Mouse (Mus musculus) activated CD4-positive, CD25-positive, alpha-beta regulatory T cell, adult 4 months (primary cell): ENCODE measurements around the gene Gm8909. TPM values are rescaled to one million over a fixed set of nuclear protein-coding genes. Genes with fewer than 3 reads are reported as not detected.
"Not testable (repeated sequence)": the region's sequence is repeated elsewhere in the genome, so short reads cannot be mapped to it uniquely, and the experiment has no call there.

Experiments used
- ATAC-seq: one replicate; pipeline ENCODE4 v1.8.0; 2017
- polyA plus RNA-seq, 2 experiments: library from polyadenylated mRNA; unstranded; fragments of 100-300 nt; shearing (Covaris generic); gene quantifications; one replicate each; pipeline ENCODE4 v1.2.1; 2017

Gm8909 gene
- polyA plus RNA-seq, result 1 to 10 TPM; 1.3 to 5.2 TPM

DNA sequence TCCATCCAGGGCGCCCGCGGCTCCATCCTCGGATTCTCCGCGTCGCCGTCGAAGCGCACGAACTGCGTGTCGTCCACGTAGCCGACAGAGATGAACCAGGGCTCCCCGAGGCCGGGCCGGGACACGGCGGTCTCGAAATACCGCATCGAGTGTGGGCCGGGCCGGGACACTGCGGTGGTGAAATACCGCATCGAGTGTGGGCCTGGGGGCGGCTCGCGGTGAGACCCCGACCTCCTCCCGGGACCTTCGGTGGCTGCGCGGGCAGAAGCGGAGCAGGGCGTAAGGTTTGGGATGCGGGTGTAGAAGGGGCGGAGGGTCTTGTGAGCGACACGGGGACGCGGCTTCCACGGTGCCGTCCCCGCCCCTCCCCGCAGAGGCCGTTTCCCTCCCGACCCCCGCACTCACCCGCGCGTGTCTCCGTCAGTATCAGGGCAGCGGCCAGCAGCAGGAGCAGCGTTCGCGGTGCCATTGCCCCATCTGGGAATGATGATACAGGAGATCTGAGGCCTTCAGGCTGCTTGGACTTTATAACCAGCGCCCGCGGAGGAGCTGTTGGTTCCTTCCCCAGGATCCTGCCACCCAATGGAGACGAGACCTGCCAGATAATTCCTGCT lies at the start of gene Gm8909:
Gene Gm8909, minus strand, starts transcription at position 499 of the 614 bp plus-strand sequence.
- ATAC-seq, result no peak

- no peak for ATAC-seq
Measured at GRCm38 (mm10) chr17:36215586-36215985, 47.2 kb upstream of the Gm8909 start.

GRCm38 (mm10) chr17:36206846-36207245 lies 38.5 kb upstream of the Gm8909 start:
- no peak for ATAC-seq

- ATAC-seq, result no peak
Measured at GRCm38 (mm10) chr17:36205862-36206261, 37.5 kb upstream of the Gm8909 start.

GRCm38 (mm10) chr17:36205456-36205855 lies 37.1 kb upstream of the Gm8909 start:
- ATAC-seq, result peak; percentile 80

DNA sequence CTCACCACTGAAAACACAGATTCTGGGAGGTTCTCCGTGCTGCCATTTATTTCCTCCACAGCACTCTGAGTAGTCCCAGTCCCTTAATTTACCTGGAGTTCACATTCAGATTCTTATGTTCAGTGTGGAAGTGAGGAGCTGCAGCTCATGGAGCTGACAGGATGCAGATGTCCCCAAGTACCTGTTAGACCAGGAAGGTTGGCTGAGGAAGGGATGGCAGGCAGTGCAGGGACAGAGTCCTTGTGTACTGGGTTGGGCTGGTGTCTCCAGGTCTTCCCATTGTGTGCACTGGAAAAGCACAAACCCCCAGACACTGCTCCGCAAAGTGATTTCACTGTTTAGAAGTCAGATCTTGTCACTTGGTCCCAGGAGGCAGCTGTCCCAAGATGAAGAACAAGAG lies 33.5 kb upstream of the Gm8909 start:
- ATAC-seq, result no peak

DNA sequence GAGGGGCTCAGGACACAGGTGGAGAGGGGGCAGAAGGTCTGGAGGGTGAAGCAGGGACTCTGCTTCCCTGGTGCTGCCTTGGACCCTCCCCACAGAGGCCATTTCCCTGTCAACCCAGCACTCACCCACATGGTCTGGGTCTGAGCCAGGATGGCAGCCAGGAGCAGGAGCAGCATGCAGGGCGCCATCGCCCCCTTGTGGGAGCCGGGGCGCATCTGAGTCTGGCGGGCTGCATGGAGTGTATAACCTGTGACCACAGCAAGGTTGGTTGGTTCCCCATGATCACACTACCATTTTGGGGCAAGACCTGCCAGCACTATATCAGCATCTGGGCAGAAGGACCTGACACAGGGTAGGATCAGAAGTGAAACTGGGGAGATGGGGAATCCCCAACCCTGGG lies 30.0 kb upstream of the Gm8909 start:
- ATAC-seq, result no peak

GRCm38 (mm10) chr17:36194471-36194870 lies 26.1 kb upstream of the Gm8909 start:
- no peak for ATAC-seq

DNA sequence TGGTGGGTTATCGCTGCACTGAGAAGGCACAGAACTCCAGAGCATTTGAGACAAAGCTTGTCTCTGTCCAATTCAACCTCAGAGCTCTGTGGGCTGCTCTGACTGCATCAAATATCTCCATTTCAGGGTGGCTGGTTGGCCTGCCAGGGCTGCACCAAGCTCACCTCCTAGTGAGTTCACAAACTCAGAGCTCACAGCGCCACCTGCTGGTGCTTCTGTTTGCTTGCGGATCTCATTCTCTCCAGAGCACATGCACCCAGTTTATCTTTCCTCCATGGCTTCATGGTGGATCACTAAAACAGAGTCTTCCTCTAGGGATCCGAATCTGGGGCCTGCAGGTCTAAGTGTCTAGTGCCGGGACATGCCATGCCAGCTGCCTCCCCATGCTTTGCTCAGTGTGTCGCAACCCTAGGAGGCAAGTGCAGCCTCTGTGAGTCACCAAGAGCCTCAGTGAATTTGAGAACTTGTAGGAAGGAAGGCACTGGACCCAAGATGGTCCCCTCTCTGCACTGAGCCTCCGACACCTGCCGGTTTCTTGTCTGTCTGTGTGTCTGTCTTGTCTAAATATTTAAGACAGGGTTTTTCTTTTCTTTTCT lies 25.3 kb upstream of the Gm8909 start:
- ATAC-seq, result peak; percentile 40

DNA sequence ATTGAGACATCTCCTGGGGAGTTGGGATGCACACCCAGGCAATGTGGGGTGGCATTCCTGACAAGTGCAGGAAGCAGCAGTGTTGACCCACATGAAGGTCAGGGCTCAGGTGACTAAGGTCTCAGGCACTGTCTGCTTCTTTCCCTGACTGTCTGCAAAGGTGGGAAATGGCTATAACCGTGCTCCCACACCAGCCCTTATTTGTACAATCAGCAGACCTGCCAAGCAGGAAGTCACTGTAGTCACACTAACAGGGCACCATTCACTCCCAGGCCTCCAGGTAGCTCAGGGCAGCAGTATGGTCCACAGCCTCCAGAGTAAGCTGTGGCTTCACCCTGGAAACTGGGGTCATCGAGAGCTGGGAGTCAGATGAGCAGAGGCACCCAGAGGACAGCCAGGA lies 24.0 kb upstream of the Gm8909 start:
- no peak for ATAC-seq

GRCm38 (mm10) chr17:36190169-36190507 lies 21.8 kb upstream of the Gm8909 start, which contains the start of gene H2-T3:
Gene H2-T3, minus strand, starts transcription at chr17:36190287.
- ATAC-seq, result no peak

GRCm38 (mm10) chr17:36189491-36190168 lies 21.3 kb upstream of the Gm8909 start:
- ATAC-seq, result no peak

DNA sequence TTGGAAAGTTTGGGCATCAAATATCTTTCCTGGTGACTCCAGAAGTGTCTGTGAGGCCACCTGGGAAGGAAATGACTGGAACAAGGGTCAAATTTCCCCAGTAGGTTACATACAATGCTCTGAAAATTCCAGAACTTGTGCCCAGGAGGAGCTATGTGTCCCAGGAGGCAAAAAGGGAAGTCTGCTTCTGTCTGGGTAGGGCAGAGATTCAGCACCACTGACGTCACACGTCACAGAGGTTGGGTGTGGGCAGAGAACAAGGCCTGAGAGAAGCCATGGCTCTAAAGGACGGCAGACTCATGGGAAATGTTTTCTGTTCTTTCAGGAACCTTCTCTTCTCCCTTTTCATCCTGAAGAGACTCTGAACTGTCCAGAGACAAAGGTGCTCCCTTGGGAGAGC lies 19.2 kb upstream of the Gm8909 start:
- ATAC-seq, result no peak

DNA sequence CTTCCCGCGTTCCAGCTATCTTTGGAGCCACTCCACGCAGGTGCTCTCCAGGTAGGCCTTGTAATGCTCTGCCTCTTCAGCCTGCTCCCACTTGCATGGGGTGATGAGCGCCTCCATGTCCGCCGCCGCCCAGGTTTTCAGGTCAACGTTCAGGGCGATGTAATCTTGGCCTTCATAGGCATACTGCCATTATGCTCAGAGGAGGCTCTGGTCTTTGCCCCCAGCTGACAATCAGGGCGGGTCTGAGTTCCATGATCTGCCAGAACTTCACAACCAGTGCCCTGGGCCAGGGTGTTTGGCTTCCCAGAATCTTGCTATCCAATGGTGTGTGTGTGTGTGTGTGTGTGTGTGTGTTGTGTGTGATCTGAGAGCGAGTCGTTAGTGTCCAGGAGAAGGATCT lies 13.9 kb upstream of the Gm8909 start:
- ATAC-seq, result no peak

GRCm38 (mm10) chr17:36179446-36179845 lies 11.1 kb upstream of the Gm8909 start:
- not testable (repeated sequence) for ATAC-seq

DNA sequence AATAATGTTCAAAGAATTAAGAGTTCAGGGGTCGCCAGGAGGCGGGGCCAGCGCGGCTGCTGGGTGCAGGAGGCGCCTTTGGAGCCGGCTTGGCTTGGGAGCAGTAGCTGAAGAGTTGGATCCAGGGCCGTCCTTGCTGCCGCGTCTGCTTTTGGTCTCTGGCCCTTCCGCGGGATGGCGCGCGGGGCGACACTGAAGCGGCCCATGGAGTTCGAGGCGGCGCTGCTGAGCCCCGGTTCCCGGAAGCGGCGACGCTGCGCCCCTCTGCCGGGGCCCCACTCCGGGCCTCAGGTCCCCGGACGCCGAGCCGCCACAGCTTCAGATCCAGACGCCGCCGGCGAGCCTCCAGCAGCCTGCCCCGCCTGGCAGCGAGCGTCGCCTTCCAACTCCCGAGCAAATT lies 10.6 kb upstream of the Gm8909 start:
- peak; percentile 52 for ATAC-seq

- ATAC-seq, result not testable (repeated sequence)
Measured at GRCm38 (mm10) chr17:36176132-36176531, 7.8 kb upstream of the Gm8909 start.

DNA sequence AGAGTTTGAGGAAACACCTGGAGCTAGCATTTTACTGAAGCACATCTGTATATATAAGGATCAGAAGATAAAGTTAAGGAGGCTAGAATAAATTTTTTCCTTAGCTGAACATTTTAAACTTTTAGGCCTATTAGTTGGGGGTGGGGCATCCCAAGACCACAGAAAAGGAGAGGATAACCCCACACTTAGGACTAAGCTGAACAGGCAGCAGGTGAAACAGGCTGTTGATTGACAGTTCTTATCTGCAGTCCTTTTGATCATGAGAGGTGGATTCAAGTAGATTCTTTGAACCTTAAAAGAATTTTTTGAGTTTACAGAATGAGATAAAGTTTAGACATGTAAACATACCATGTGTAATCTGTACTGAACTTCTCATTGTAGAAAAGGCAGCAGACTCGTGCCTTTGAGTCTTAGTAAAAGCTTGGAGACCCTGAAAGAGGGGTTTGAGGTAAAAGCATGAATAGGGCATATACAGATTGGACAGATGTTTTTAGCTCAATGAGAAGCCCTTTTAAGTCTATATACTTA lies 2.0 kb upstream of the Gm8909 start:
- no peak for ATAC-seq

DNA sequence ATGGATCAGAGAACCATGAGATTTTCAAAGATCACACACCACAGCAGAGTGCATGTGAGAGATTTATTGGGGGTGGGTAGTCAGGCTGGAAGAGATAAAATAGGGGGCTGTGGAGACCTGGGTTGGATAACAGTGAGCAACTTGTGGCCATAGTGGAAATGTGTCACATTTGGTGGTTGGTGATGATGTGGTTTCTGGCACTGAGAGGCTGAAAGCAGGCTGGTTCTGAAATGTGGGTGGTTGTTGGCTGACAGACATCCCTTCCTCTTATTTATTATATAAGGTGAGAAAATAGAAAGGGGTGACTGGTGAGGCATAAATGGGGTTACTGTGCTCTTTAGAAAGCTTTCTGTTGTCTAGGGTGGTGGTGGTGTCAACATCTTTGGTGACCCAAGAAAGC lies 1.4 kb upstream of the Gm8909 start:
- ATAC-seq, result no peak

DNA sequence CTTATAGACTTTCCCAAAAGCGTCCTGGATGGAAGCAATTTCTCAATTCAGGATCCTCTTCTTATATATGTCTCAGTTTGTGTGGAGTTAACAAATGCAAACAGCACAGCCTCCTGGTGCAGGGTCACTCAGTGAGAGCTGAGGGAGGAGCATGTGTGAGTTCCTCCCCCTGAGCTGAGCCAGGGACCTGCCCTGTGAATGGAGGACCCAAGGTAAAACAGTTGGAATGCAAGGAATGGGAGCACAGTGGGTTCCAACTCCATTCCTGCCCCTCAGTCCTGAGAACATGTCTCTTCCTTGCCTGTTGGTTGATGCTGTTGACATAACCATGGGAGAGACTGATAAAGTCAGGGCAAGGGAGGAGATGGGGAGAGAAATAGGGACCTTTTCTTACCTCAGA lies 757 bp upstream of the Gm8909 start:
- ATAC-seq, result not testable (repeated sequence)

DNA sequence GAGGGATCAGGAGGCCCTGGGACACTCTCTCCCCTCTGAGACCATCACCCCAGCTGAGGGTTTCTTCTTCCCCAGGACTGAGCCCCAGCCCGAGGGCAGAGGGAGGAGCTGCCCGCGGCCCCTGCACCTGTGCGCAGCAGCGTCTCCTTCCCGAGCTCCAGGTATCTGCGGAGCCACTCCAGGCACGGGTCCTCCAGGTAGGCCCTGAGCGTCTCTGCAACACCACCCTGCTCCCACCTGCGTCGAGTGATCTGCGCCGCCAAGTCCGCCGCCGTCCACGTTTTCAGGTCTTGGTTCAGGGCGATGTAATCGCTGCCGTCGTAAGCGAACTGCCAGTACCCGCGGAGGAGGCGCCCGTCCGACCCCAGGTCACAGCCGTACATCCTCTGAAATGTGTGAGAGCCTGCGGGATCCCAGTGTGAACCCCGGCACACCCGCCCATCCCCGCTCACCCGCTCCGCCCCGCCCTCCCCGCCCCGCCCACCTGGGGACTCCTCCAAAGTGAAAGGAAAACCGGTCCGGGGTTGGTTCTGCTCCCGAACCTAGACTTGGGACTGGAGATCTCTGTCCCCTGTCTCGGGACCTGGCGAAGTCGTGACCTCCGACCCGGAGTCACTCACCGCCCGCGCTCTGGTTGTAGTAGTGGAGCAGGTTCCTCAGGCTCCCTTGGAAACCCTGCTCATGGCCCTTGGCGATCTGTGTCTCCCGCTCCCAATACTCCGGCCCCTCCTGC lies 865 bp downstream of the Gm8909 start:
- ATAC-seq, result peak; percentile 72

GRCm38 (mm10) chr17:36166901-36167300 lies 1.4 kb downstream of the Gm8909 start:
- ATAC-seq, result not testable (repeated sequence)
